Mouse (Mus musculus) brown adipose tissue, adult 24 weeks (tissue): ENCODE data around the gene Tnfsf12. TPM values are rescaled to one million over a fixed set of nuclear protein-coding genes. Genes with fewer than 3 reads are reported as not detected.

ENCODE experiments used
- H3K27ac ChIP-seq: fragments of 200-500 bp; replicated peaks from 2 replicates; pipeline ENCODE4 v1.5.1; 2012; ENCODE audit warnings: low read depth, mild to moderate bottlenecking, low read length
- H3K4me1 ChIP-seq: fragments of 200-500 bp; 2 replicates; pipeline ENCODE4 v1.6.1; 2012; ENCODE audit warnings: low read length, mixed read lengths; ENCODE audit not compliant: control insufficient read depth, insufficient read depth, insufficient read length
- H3K4me3 ChIP-seq: fragments of 200-500 bp; 2 replicates; pipeline ENCODE4 v1.5.1; 2012; ENCODE audit warnings: low read depth, mild to moderate bottlenecking, low read length, moderate library complexity; ENCODE audit not compliant: insufficient read depth
- polyA plus RNA-seq: library from polyadenylated mRNA; stranded (reverse); fragments of >200 nt; gene quantifications from 2 replicates; pipeline ENCODE4 v1.2.4, GENCODE M21; 2012; ENCODE audit not compliant: missing spikeins, insufficient read depth, insufficient read length

Gene Tnfsf12
- polyA plus RNA-seq, 1 experiment: 13.7 TPM

DNA sequence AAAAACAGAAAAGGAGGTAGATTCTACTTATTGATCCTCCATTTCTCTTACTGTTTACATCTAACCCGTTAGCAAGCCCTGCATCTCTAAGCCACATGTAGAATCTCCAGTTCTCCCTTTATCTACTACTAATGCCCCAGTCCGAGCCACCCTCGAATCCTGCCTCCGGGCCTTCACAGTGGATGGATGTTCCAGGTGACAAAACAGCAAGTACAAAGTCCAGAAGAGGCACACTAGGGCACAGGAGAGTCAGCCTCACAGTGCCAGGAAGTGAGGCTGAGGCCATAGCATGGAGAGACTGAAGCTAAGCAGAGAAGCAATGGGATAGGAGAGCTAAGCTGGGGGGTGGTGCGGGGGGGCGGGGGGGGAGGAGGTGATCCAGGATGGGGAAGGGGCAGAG is 2.8 kb downstream of the Tnfsf12 start:
- no peak overlapping the region for H3K4me3 ChIP-seq
- H3K4me1 ChIP-seq: 0 out of 2 replicates have a peak, but pooled peaks cover 3% of the 10 kb centered on the region
- peak overlapping the region; percentile 41; the same call in 1 of the 2 replicates for H3K27ac ChIP-seq

DNA sequence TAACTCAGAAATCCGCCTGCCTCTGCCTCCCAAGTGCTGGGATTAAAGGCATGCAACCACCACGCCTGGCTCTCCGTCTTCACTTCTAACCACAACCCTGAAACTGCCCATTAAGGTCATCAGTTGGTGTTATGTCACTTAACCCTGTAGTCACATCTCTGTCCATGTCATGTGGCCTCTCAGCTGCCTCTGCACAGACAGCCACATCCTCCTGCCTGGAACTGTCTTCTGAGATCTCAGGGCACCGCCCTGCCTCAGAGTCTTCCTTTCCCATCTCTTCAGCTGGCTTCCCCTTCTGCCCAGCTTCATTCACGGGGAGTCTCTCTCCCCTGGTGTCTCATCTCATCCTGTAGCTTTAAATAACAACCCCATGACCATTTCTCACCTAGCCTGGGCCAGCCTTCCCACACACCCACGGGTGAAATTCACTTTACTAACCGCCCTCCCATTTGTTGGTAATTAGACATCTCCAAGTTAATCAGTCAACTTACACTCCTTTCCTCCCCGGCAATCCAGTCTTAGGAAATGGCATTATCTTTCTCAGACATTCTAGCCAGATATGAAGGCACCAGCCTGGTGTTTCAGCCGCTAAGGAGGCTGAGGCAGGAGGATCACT is 3.3 kb downstream of the Tnfsf12 start:
- Histone ChIP-seq H3K27ac (peak overlapping the region; percentile 41), H3K4me1 (0 out of 2 replicates have a peak, but pooled peaks cover 3% of the 10 kb centered on the region), H3K4me3 (no peak overlapping the region)

DNA sequence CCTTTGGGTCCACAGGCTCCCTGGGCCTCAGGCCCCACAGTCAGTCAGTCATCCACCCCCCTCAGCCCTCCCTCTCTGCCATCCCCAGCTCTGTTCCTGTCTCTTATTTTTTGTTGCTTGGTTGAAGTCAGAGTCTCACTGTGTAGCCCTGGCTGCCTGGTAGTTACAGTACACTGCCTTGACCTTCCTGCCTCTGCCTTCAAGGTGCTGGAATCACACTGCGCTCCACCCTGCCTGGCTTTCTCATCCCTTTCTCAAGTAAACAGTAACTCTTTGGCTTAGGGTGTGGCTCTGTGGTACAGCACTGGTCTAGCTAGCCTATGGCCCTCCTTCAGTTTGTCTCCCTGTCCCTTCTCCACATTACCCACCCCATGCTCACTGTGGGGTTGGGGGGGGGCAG is 5.8 kb downstream of the Tnfsf12 start:
- Histone ChIP-seq H3K4me3 (no peak overlapping the region), H3K27ac (peak overlapping the region; percentile 67), H3K4me1 (peaks cover 9% of the 10 kb centered on the region)

- no peak overlapping the region for H3K4me3 ChIP-seq
- peaks cover 8% of the 10 kb centered on the region for H3K4me1 ChIP-seq
- H3K27ac ChIP-seq: no peak overlapping the region; the same call in 1 of the 2 replicates
These were observed 8.6 kb downstream of the Tnfsf12 start for GRCm38 (mm10) chr11:69687061-69687460.

DNA sequence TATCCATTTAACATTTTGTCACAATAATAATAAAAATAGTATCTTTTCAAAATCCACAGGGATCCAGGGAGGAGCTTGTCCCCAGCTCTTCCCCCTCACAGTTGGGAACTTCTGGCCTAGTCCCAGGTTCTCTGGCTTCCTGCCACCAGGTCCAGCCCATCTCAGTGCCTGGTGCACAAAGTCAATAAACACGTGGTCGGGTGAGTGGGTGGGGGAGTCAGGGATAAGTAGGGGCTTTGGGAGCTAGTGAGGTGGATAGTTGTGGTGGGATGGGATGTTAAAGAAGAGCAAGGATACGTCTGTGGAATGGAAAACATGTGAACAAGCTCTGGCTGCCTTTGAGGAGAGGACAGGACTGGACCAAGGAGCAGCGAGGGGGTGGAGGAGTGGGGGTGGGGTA is 9.3 kb downstream of the Tnfsf12 start:
- Histone ChIP-seq H3K4me1 (peaks cover 8% of the 10 kb centered on the region), H3K27ac (peak overlapping the region; percentile 94), H3K4me3 (no peak overlapping the region)

- Histone ChIP-seq H3K4me1 (peaks cover 8% of the 10 kb centered on the region), H3K27ac (peak within 1 kb of the TSS; percentile 94), H3K4me3 (peak within 1 kb of the TSS; percentile 49)
These were observed 10.0 kb downstream of the Tnfsf12 start, which contains the start of gene Tnfsf13 for GRCm38 (mm10) chr11:69685526-69686148. Gene Tnfsf13, minus strand, starts transcription at chr11:69685784.

- Histone ChIP-seq H3K27ac (peak overlapping the region; percentile 87), H3K4me3 (peak overlapping the region; percentile 2; the same call in 1 of the 2 replicates), H3K4me1 (peaks cover 8% of the 10 kb centered on the region)
These were observed 10.7 kb downstream of the Tnfsf12 start for GRCm38 (mm10) chr11:69684936-69685335.

- H3K4me1 ChIP-seq: peaks cover 8% of the 10 kb centered on the region
- H3K27ac ChIP-seq: peak overlapping the region; percentile 87
- H3K4me3 ChIP-seq: peak overlapping the region; percentile 2; the same call in 1 of the 2 replicates
These were observed 11.4 kb downstream of the Tnfsf12 start for GRCm38 (mm10) chr11:69684128-69684745.

DNA sequence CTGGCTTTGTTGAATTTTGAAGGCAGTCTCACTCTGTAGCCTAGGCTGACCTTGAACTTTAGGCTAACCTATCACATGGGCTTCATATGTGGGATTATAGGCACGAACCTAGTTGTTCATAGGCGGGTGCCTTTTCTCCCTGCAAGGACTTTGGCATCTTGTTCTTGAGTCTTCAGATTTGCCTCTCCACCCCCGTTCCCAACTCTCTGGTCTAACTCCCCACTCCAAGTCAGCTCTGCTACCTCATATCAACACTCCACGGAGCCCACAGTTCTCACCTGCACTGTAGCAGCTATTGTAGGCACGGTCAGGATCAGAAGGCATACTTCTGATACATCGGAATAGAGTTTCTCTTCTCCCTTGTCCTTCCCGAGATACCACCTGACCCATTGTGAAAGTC is 12.1 kb downstream of the Tnfsf12 start:
- Histone ChIP-seq H3K4me3 (no peak overlapping the region), H3K27ac (no peak overlapping the region), H3K4me1 (peaks cover 8% of the 10 kb centered on the region)

GRCm38 (mm10) chr11:69682840-69683533 is 12.7 kb downstream of the Tnfsf12 start:
- no peak overlapping the region for H3K27ac ChIP-seq
- no peak overlapping the region for H3K4me3 ChIP-seq
- H3K4me1 ChIP-seq: peaks cover 8% of the 10 kb centered on the region

- Histone ChIP-seq H3K4me1 (peaks cover 8% of the 10 kb centered on the region), H3K4me3 (peak overlapping the region; percentile 52), H3K27ac (peak overlapping the region; percentile 64)
These were observed 13.3 kb downstream of the Tnfsf12 start for GRCm38 (mm10) chr11:69682209-69682839.

- H3K27ac ChIP-seq: peak within 1 kb of the TSS; percentile 64
- H3K4me3 ChIP-seq: peak within 1 kb of the TSS; percentile 77
- peaks cover 8% of the 10 kb centered on the region for H3K4me1 ChIP-seq
These were observed 14.1 kb downstream of the Tnfsf12 start, which contains the start of gene Senp3 for GRCm38 (mm10) chr11:69681314-69682208. Gene Senp3, minus strand, starts transcription at chr11:69682084.

DNA sequence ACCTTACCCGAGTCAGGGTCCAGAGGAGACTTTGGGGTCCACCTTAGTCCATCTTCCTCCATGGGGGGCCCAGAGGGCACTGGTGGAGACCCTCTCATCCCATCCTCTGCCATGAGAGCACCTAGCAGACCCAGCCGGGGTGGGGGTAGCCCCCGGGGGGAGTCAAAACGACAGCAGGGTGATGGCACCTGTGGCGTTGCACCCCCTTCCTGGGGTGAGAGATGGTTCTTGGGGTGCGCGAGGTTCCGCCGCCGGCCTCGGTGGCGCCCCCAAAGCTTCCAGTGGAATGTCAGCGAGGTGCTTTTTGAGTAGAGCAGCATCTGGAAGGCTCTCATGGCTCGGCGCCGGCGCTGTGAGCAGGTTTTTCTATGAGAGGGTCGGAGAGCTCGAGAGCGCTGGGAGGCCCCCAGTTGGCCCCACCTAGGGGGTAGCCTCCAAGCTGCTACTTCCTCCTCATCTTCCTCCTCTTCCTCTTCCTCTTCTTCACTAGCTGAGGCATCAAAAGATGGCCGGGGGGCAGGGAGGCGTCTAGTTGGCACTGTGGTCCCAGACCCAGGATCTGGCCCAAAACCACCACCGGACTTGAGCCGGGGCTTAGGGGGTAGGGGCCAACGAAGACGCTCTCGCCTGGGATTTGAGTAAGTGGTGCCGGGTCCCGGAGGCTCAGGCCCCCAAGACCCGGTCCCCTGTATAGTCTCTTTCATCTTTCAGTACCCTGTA is 15.4 kb downstream of the Tnfsf12 start:
- H3K4me1 ChIP-seq: peaks cover 5% of the 10 kb centered on the region
- H3K4me3 ChIP-seq: peak overlapping the region; percentile 77; the same call in 1 of the 2 replicates
- no peak overlapping the region for H3K27ac ChIP-seq
